Mouse (Mus musculus): Measurements from ENCODE around the gene Scd2.
"Not testable (repeated sequence)": the region's sequence is repeated elsewhere in the genome, so short reads cannot be mapped to it uniquely, and the experiment has no call there.

Scd2 gene

DNA sequence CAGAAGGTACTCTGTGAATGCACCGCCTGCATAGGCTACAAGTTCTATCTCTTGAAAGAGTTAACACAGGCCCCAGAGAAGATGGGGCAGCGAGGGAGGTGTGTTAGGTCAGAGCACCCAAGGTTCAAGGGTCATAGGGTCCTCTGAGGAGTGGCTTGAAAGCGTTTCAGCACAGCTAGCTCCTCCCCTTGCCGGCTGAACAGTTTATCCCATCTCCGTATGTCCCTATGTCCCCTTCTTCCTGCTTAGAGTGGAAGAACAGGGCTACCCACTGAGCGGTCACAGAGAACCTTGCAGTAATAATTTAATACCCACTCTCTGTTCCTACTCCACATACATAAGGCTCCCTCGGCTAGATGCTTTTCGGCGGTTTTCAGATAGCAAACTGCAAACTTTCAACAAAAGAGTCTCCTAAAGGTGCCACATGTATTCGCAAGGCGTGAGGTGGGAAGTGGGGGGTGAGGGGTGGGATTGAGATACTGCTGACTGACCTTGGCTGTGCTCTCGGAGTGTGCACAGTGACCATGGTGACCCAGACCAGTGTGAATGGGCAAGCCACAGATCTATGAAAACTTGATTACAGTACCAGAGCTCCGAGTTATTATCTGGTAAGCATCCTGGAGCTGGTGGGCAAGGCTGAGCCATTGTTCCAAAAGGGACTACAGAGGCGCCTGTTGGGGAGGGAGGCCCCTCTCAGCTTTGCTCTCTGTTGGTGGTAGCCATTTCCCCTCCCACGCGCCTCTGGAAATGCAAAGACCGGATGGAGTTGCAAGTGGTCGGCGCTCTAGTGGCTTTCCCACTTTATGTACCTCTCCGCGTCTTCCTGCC lies at the start of gene Scd2:
Gene Scd2, plus strand, starts transcription at position 734 of the 828 bp plus-strand sequence.
- DNase-seq, result peak in 1 of 2 experiments; percentile 33

GRCm38 (mm10) chr19:44245761-44246171 lies 47.7 kb upstream of the Scd2 start:
- DNase-seq, result peak; percentile 67 to 68

- no peak for DNase-seq
These were observed 47.0 kb upstream of the Scd2 start for GRCm38 (mm10) chr19:44246341-44246911.

GRCm38 (mm10) chr19:44247281-44248080 lies 46.0 kb upstream of the Scd2 start:
- peak; percentile 45 to 49 for DNase-seq

- peak; percentile 93 to 99 for DNase-seq
These were observed 45.2 kb upstream of the Scd2 start for GRCm38 (mm10) chr19:44248081-44248853.

- DNase-seq, result no peak
These were observed 44.6 kb upstream of the Scd2 start for GRCm38 (mm10) chr19:44248854-44249351.

- not testable (repeated sequence) for DNase-seq
These were observed 42.3 kb upstream of the Scd2 start for GRCm38 (mm10) chr19:44251138-44251537.

GRCm38 (mm10) chr19:44251936-44252558 lies 41.4 kb upstream of the Scd2 start:
- DNase-seq, result no peak

GRCm38 (mm10) chr19:44254106-44254505 lies 39.4 kb upstream of the Scd2 start:
- not testable (repeated sequence) for DNase-seq

- no peak for DNase-seq
These were observed 36.0 kb upstream of the Scd2 start for GRCm38 (mm10) chr19:44257377-44257966.

DNA sequence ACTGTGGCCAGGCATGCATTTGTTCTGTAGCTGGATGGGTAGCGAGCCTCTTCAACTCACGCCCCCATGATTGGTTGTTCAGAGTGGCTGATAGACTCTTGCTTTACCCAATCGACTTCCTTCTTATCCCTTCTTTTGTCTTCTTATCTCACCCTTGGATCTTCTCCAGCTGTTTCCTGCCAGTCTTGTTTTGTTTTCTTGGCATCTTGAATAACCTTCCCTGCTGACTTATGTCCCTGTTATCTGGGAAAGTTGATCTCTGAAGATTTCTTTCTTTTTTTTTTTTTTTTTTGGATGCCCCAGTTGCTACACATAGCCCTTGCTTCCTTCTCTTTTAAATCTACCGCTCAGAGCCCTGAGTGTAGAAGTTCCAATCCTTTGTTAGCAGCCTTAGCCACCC lies 34.0 kb upstream of the Scd2 start:
- no peak for DNase-seq

DNA sequence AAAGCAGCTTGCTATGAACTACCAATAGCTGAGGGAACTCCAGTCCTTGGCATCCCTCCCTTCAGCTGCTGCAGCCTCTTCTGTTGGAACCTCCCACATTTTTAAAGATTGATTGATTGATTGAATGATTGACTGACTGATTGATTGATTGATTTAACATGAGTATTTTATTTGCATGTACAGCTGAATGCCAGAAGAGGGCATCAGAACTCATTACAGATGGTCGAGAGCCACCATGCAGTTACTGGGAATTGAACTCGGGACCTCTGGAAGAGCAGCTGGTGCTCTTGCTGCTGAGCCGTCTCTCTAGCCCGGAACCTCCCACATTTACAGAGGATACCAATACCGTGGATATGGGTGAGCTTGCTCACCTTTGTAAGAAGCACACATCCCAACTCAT lies 33.0 kb upstream of the Scd2 start:
- DNase-seq, result no peak

DNA sequence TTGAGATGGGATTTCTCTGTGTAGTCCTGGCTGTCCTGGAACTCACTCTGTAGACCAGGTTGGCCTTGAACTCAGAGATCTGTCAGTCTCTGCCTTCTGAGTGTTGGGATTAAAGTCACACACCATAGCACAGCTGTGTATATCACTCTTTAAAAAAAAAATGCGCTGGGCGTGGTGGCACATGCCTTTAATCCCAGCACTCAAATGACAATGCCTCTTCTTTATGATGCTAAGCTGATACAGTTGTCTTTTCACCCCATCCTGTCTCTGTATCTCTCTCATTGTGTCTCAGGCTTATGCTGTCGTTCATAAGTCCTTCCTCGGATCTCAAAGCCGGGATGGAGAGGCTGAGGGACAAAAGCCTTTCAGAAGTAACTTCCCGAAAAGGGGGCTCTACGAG lies 31.7 kb upstream of the Scd2 start:
- no peak for DNase-seq

GRCm38 (mm10) chr19:44263581-44263980 lies 29.9 kb upstream of the Scd2 start:
- no peak for DNase-seq

DNA sequence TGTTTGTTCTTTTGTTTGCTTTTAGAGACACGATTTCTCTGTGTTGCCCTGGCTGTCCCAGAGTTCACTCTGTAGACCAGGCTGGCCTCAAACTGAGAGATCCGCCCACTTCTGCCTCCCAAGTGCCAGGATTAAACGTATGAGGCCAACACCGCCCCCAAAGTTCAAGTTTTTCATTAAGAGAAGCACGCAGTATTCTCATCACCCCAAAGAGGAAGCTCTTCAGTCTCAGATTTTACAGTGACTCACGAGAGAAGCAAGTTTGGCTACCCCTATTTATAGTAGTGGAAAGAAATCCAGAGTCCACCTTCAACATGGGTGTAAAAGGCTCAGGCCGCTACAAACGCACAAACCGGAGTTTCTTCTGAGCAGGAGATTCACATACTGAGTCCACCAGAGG lies 29.2 kb upstream of the Scd2 start:
- DNase-seq, result no peak

GRCm38 (mm10) chr19:44265300-44265699 lies 28.2 kb upstream of the Scd2 start:
- DNase-seq, result no peak

GRCm38 (mm10) chr19:44265911-44266337 lies 27.6 kb upstream of the Scd2 start:
- DNase-seq, result no peak

- DNase-seq, result no peak
These were observed 27.0 kb upstream of the Scd2 start for GRCm38 (mm10) chr19:44266458-44266823.

GRCm38 (mm10) chr19:44266824-44267498 lies 26.5 kb upstream of the Scd2 start:
- peak; percentile 91 to 95 for DNase-seq

GRCm38 (mm10) chr19:44267499-44268002 lies 25.9 kb upstream of the Scd2 start:
- no peak for DNase-seq

DNA sequence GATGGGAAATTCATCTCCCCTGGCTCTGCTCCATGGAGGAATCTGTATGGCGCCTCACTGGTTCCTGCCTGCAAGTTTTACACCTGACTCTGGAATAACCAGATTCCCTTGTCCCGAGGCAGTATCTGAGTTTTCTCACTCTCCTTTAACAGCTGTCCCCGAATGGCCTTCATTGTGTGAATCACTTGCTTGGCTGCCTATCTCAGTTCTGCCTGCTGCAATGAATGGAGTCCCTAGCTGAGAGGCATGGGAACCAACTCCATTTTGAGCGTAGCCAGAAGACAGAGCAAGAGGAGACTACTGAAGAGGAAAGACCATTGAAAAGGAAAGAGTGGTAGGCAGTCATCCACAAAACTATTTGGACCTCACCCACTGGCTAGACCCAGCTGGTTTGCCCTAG lies 19.8 kb upstream of the Scd2 start:
- DNase-seq, result no peak

All from cerebellum, adult 18-20 months (tissue).